Mouse (Mus musculus) heart, postnatal 0 days (tissue): Measurements from ENCODE around the gene Sim1. TPM values are rescaled to one million over a fixed set of nuclear protein-coding genes. Genes with fewer than 3 reads are reported as not detected.

ENCODE experiments used
- ATAC-seq: fragments of 200-750 bp; cut with Nextera tagmentation; 2 replicates; pipeline ENCODE4 v1.8.0; 2017; ENCODE audit warnings: low read depth, moderate number of reproducible peaks, moderate library complexity; ENCODE audit not compliant: insufficient read depth
- DNase-seq: peaks from one replicate; pipeline ENCODE4 v3.0.0-alpha.2; 2016; ENCODE audit warnings: low spot score
- H3K27ac ChIP-seq: fragments of 300-500 bp; sonication (generic); 2 replicates; pipeline ENCODE4 v1.5.1; 2014; ENCODE audit warnings: low read depth, mild to moderate bottlenecking
- H3K27me3 ChIP-seq: fragments of 300-500 bp; sonication (generic); 2 replicates; pipeline ENCODE4 v1.6.1; 2014; ENCODE audit warnings: low read length, mixed read lengths; ENCODE audit not compliant: control insufficient read depth, insufficient read depth
- H3K36me3 ChIP-seq: fragments of 300-500 bp; sonication (generic); replicated peaks from 2 replicates; pipeline ENCODE4 v1.6.1; 2014; ENCODE audit warnings: low read length, mixed read lengths; ENCODE audit not compliant: control insufficient read depth, insufficient read depth
- H3K4me1 ChIP-seq: fragments of 300-500 bp; sonication (generic); 2 replicates; pipeline ENCODE4 v1.6.1; 2014; ENCODE audit warnings: antibody characterized with exemption; ENCODE audit not compliant: control insufficient read depth, insufficient read depth
- H3K4me2 ChIP-seq: fragments of 300-500 bp; sonication (generic); 2 replicates; pipeline ENCODE4 v1.6.1; 2014; ENCODE audit warnings: low read depth, mild to moderate bottlenecking, low read length, moderate library complexity
- H3K4me3 ChIP-seq: fragments of 300-500 bp; sonication (generic); 2 replicates; pipeline ENCODE4 v1.5.1; 2014; ENCODE audit warnings: low read depth, low read length
- H3K9ac ChIP-seq: fragments of 300-500 bp; sonication (generic); replicated peaks from 2 replicates; pipeline ENCODE4 v1.6.1; 2014; ENCODE audit warnings: low read depth, low read length, mixed read lengths
- H3K9me3 ChIP-seq: fragments of 300-500 bp; sonication (generic); replicated peaks from 2 replicates; pipeline ENCODE4 v1.6.1; 2016; ENCODE audit warnings: low read length; ENCODE audit not compliant: control insufficient read depth
- CTCF ChIP-seq: IDR thresholded peaks from 2 replicates; pipeline ENCODE4 v1.5.1; 2016; ENCODE audit warnings: antibody characterized with exemption, control low read depth, low read depth
- EP300 ChIP-seq: IDR thresholded peaks from 2 replicates; pipeline ENCODE4 v1.6.1; 2016; ENCODE audit warnings: antibody characterized with exemption, low read depth
- WGBS: fragments of 180-500 bp; shearing (Covaris S2); extraction: QIAGEN DNeasy Blood & Tissue Kit; methylation state at CpG from one replicate; pipeline ENCODE4 v1.1.7; 2014; 5-methylcytosine and 5-hydroxymethylcytosine counted together
- polyA plus RNA-seq: library from polyadenylated mRNA; unstranded; fragments of >200 nt; fragmentation: Nextera tagmentation; extraction: Ambion mirVana; gene quantifications from 2 replicates; pipeline ENCODE4 v1.2.1, GENCODE M21; 2015
- total RNA-seq: library from RNA; depleted of rRNA; stranded (reverse); fragments of >200 nt; gene quantifications from 2 replicates; pipeline ENCODE4 v1.2.3, GENCODE M21; 2014; ENCODE audit warnings: low replicate concordance

The Sim1 gene
- total and polyA plus RNA-seq, 2 experiments from 2014 or later, result not detected

DNA sequence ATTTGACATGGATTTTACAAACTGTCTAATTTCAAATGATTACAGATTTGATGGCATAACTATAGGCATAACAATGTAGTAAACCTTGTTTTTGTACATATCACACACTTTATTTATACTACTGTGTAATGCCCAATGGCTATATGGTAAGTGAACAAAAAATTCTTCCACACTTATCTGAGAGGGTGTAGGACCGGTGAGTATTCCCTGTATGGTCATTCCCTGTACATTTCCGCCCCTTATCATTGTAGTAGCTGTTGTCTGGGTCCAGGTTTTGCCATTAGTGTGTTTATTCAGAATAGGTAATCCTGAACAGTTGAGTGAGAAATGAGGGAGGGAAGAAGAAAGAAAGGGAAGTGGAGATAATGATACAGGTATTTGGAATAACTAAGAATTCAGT lies 4.1 kb downstream of the Sim1 start:
- H3K27ac ChIP-seq, result no peak overlapping the region
- no peak overlapping the region for H3K9ac ChIP-seq
- no peak for DNase-seq
- H3K4me2 ChIP-seq, result no peak overlapping the region
- ATAC-seq, result no peak
- no peak overlapping the region for H3K4me3 ChIP-seq
- H3K9me3 ChIP-seq, result no peaks in the 10 kb centered on the region
- H3K27me3 ChIP-seq, result peaks cover 100% of the 10 kb centered on the region
- H3K4me1 ChIP-seq, result 0 out of 2 replicates have a peak, but pooled peaks cover 4% of the 10 kb centered on the region
- 29% methylated on average over 2 of the region's 2 CpGs for WGBS
- TF ChIP-seq EP300, result no peak
- TF ChIP-seq CTCF, result no peak
- H3K36me3 ChIP-seq, result no peaks in the 10 kb centered on the region

- H3K4me2 ChIP-seq, result no peak overlapping the region
- H3K9ac ChIP-seq, result no peak overlapping the region
- no peak overlapping the region for H3K27ac ChIP-seq
- H3K4me1 ChIP-seq, result no peaks in the 10 kb centered on the region
- H3K27me3 ChIP-seq, result peaks cover 100% of the 10 kb centered on the region
- WGBS, result 2% methylated on average over 21 of the region's 21 CpGs
- ATAC-seq (no peak), DNase-seq (no peak)
- no peaks in the 10 kb centered on the region for H3K9me3 ChIP-seq
- TF ChIP-seq EP300 (no peak), CTCF (no peak)
- no peak overlapping the region for H3K4me3 ChIP-seq
- H3K36me3 ChIP-seq, result no peaks in the 10 kb centered on the region
Observed at GRCm38 (mm10) chr10:50899846-50900745, 5.5 kb downstream of the Sim1 start.

DNA sequence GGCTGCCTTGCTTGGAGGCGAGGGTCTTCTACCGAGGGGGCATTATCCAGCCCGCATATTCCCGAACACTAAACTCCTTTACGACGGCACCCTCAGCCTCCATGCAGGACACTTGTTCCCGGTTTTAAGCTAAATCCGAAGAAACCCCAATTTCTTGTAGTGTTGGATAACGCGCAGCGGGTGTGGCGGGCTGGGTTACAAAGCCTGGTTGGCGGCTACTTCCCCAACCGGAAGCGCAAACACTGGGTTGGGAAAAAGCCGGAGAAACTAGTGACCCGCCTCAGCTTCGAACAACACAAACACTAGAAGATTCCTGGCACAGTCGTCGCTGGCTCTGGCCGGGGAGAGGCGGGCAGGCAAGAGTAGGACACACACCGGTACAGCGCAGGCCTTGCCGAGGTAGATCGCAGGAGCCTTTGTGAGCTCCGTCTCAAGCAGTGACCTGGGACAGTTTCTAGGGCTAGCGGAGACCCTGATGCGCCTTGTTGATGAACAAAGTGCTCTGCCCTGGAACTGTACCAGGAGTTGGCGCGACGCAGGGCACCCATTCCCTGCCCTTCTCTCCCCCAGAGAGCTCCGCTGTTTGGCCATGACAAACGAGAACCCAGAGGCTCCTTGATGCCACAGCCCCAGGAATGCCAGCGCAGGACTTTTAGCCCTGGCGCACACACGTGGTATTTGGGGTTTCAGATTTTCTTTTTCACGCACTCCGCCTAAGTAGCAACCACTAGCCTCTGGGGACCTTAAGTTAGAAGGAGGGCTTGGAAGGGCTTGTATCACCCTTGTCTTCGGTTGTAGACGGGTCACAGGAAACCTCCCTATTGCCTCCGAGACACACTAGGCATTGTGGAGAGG lies 6.4 kb downstream of the Sim1 start:
- Histone ChIP-seq H3K9ac (no peak overlapping the region), H3K4me3 (peak overlapping the region; percentile 18; the same call in 1 of the 2 replicates), H3K27me3 (peaks cover 100% of the 10 kb centered on the region), H3K4me1 (no peaks in the 10 kb centered on the region), H3K4me2 (no peak overlapping the region), H3K36me3 (no peaks in the 10 kb centered on the region), H3K9me3 (no peaks in the 10 kb centered on the region), H3K27ac (no peak overlapping the region)
- TF ChIP-seq EP300, result no peak
- TF ChIP-seq CTCF, result no peak
- 0 out of 2 replicates have a peak, but pooled peaks have one; percentile 7 for ATAC-seq
- WGBS, result 2% methylated on average over 42 of the region's 42 CpGs
- DNase-seq, result no peak

GRCm38 (mm10) chr10:50901601-50902475 lies 7.3 kb downstream of the Sim1 start:
- WGBS, result 5% methylated on average over 19 of the region's 19 CpGs
- H3K4me3 ChIP-seq, result no peak overlapping the region
- no peaks in the 10 kb centered on the region for H3K4me1 ChIP-seq
- H3K36me3 ChIP-seq, result no peaks in the 10 kb centered on the region
- no peak overlapping the region for H3K27ac ChIP-seq
- DNase-seq (no peak), ATAC-seq (no peak)
- H3K9ac ChIP-seq, result no peak overlapping the region
- H3K4me2 ChIP-seq, result no peak overlapping the region
- TF ChIP-seq EP300 (no peak), CTCF (no peak)
- peaks cover 100% of the 10 kb centered on the region for H3K27me3 ChIP-seq
- H3K9me3 ChIP-seq, result no peaks in the 10 kb centered on the region
